Comparison of ENCODE assay signal across 29 mouse cellular contexts in the genomic region with DNA sequence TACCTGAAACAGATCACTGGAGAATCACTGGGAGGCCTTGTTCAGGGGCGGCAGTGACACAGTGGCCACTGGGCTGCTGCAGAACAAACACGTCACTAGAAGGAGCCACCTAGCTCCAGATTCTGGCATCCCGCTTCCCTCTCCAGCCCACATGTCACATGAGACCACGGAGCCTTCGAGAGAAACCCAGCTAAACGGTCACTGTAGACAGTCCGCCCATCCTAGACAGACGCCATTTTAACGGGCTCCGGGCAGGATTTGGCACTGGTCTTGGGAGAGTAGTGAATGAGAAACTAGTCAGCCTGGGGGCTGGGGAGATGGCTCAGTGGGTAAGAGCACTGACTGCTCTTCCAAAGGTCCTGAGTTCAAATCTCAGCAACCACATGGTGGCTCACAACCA. TPM values are rescaled to one million over a fixed set of nuclear protein-coding genes. Genes with fewer than 3 reads are reported as not detected.
"Had no signal": no experiment of that assay in that cellular context is flagged by ENCODE, and none has a peak within 500 bp of the region (broad histone marks: within the 10 kb centered on the region; RNA-seq: fewer than 3 reads in every experiment).

No protein-coding gene starts in this region.

- H3K9ac ChIP-seq: embryonic facial prominence, embryonic 12.5 days; embryonic facial prominence, embryonic 13.5 days; embryonic facial prominence, embryonic 15.5 days; forebrain, embryonic 12.5 days; forebrain, embryonic 13.5 days; forebrain, embryonic 15.5 days; forebrain, postnatal 0 days had no signal

- DNase-seq: cerebellum, adult 9-10 months; cerebellum, adult 9-11 months; cerebellum, postnatal 10 days; cerebellum, postnatal 14 days; cerebellum, postnatal 25 days; cerebellum, postnatal 36 days; embryo, embryonic 11 days; forebrain, postnatal 0 days; gastrocnemius, adult 2 months; gastrocnemius, postnatal 10 days; gastrocnemius, postnatal 14 days; gastrocnemius, postnatal 25 days; gastrocnemius, postnatal 36 days; heart, adult 11 months; heart, adult 18-20 months; heart, adult 2 months had no signal

- H3K4me2 ChIP-seq: embryonic facial prominence, embryonic 12.5 days; embryonic facial prominence, embryonic 13.5 days; embryonic facial prominence, embryonic 15.5 days; forebrain, embryonic 12.5 days; forebrain, embryonic 13.5 days; forebrain, embryonic 15.5 days had no signal

- H3K4me1 ChIP-seq: embryonic facial prominence, embryonic 12.5 days; embryonic facial prominence, embryonic 15.5 days; forebrain, embryonic 12.5 days; forebrain, embryonic 13.5 days; forebrain, embryonic 15.5 days had no signal

- H3K4me3 ChIP-seq: embryonic facial prominence, embryonic 10.5 days; embryonic facial prominence, embryonic 12.5 days; embryonic facial prominence, embryonic 13.5 days; embryonic facial prominence, embryonic 15.5 days; erythroblast, embryonic 14.5 days; forebrain, embryonic 10.5 days; forebrain, embryonic 12.5 days; forebrain, embryonic 13.5 days; forebrain, embryonic 15.5 days; gastrocnemius, adult 2 months; heart, adult 2 months had no signal

- H3K27me3 ChIP-seq: embryonic facial prominence, embryonic 12.5 days; embryonic facial prominence, embryonic 13.5 days; embryonic facial prominence, embryonic 15.5 days; forebrain, embryonic 12.5 days; forebrain, embryonic 13.5 days; forebrain, embryonic 15.5 days had no signal

- H3K27ac ChIP-seq: embryonic facial prominence, embryonic 10.5 days; embryonic facial prominence, embryonic 12.5 days; embryonic facial prominence, embryonic 13.5 days; embryonic facial prominence, embryonic 15.5 days; forebrain, embryonic 10.5 days; forebrain, embryonic 12.5 days; forebrain, embryonic 13.5 days; forebrain, embryonic 15.5 days; gastrocnemius, adult 2 months; heart, adult 2 months had no signal

- ATAC-seq: forebrain, embryonic 13.5 days; forebrain, embryonic 14.5 days; forebrain, embryonic 15.5 days; forebrain, embryonic 16.5 days; forebrain, postnatal 0 days had no signal

- H3K9me3 ChIP-seq: embryonic facial prominence, embryonic 10.5 days; embryonic facial prominence, embryonic 12.5 days; embryonic facial prominence, embryonic 13.5 days; embryonic facial prominence, embryonic 15.5 days; forebrain, embryonic 10.5 days; forebrain, embryonic 12.5 days; forebrain, embryonic 13.5 days; forebrain, embryonic 15.5 days had no signal

RNA-seq across cellular contexts. Expression of a gene that starts 42.4 kb away (rescaled TPM):
- total RNA-seq: common myeloid progenitor, adult 5-6 weeks; forebrain, postnatal 0 days; granulocyte monocyte progenitor cell, adult 5-6 weeks had no signal
- polyA plus RNA-seq: erythroblast, embryonic 14.5 days had no signal
